Comparison of ENCODE assay signal across 9 mouse cellular contexts in the genomic region with DNA sequence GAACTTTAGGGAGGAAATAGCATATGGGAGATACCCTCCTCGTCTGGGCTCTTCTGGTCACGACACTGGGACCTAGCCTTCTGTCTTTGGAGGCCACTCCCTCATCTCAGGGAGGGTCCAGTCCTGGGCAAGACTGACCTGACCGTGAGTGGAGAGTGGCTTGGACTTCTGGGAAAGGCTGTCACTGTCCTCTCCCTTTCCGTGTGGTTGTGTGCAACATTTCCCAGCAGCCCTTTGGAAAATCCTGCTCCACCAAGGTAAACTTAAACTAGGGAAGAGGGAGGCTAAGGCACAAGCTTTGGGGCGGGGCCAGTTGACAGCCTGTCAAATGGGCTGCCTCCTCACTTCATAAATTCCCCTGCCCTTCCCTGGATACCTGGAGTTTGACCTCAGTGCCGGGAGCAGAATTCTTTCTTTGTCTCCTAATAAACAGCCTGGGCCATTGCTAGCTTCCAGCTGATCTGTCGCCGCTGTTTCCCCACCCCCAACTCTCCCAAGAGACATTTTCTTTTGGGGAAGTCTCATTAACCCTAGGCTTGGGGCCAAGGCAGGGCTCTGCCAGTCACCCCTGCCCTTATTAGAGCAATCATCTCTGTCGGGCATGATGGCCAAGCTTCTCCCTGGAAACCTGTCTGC. TPM values are rescaled to one million over a fixed set of nuclear protein-coding genes. Genes with fewer than 3 reads are reported as not detected.
A peak's percentile ranks its signal among the peaks of the same experiment; 100 is the strongest.
DNase-seq lines count a peak whose midpoint lies in the region; ATAC-seq and TF ChIP-seq lines count a peak whose summit lies in the region.
"Had no signal": no experiment of that assay in that cellular context is flagged by ENCODE, and none has a peak within 500 bp of the region (broad histone marks: within the 10 kb centered on the region; RNA-seq: fewer than 3 reads in every experiment).

No protein-coding gene starts in this region.

- H3K4me2 ChIP-seq in midbrain, embryonic 15.5 days = no peak overlapping the region
- H3K4me2 ChIP-seq in forebrain, embryonic 14.5 days (ENCODE audit: low read length) = no peak overlapping the region
- no peak overlapping the region for H3K4me2 ChIP-seq in stomach, embryonic 16.5 days (ENCODE audit: low read depth, low read length)

- TF ChIP-seq POLR2A in lung, adult 2 months (IDR thresholded peaks at IDR 0.05; ENCODE audit: borderline replicate concordance, extremely low read depth, low read depth, low read length) = no peak

- H3K36me3 ChIP-seq in midbrain, embryonic 10.5 days = no peaks in the 10 kb centered on the region
- H3K36me3 ChIP-seq in midbrain, embryonic 15.5 days (replicated peaks) = no peaks in the 10 kb centered on the region
- no peaks in the 10 kb centered on the region for H3K36me3 ChIP-seq in forebrain, embryonic 14.5 days (ENCODE audit: control insufficient read depth, insufficient read depth, low read length)
- no peaks in the 10 kb centered on the region for H3K36me3 ChIP-seq in stomach, embryonic 16.5 days (ENCODE audit: control insufficient read depth, insufficient read depth, low read length)

- no peak for TF ChIP-seq CTCF in lung, adult 2 months (IDR thresholded peaks at IDR 0.05; ENCODE audit: insufficient read depth, low read length)

- no peak; the same call in 1 of the 2 replicates for ATAC-seq in midbrain, embryonic 15.5 days (replicated peaks)
- peak; percentile 57 for ATAC-seq in forebrain, embryonic 14.5 days
- peak; percentile 25; the same call in 1 of the 2 replicates for ATAC-seq in stomach, embryonic 16.5 days (ENCODE audit: insufficient read depth, low FRiP score)
- ATAC-seq in megakaryocyte progenitor cell, adult 5-6 weeks (replicated peaks; ENCODE audit: poor library complexity) = no peak

- peak; percentile 25 for DNase-seq in midbrain, embryonic 10.5 days (ENCODE audit: low spot score)
- peak; percentile 74 for DNase-seq in forebrain, embryonic 14.5 days (ENCODE audit: low spot score)
- peak; percentile 86 to 92 for DNase-seq in kidney, postnatal 25 days
- no peak for DNase-seq in lung, adult 2 months
- no peak for DNase-seq in thymus, adult 18-20 months
- DNase-seq: layer of hippocampus, adult 9-11 months had no signal

- H3K27ac ChIP-seq in midbrain, embryonic 10.5 days (replicated peaks) = peak overlapping the region; percentile 63; the same call in 1 of the 2 replicates
- H3K27ac ChIP-seq in midbrain, embryonic 15.5 days = no peak overlapping the region
- H3K27ac ChIP-seq in forebrain, embryonic 14.5 days (ENCODE audit: low read depth, low read length) = peak overlapping the region; percentile 22; the same call in 1 of the 2 replicates
- H3K27ac ChIP-seq in stomach, embryonic 16.5 days (ENCODE audit: low read length) = peak overlapping the region; percentile 58; the same call in 1 of the 2 replicates

- H3K4me3 ChIP-seq in midbrain, embryonic 10.5 days = no peak overlapping the region
- no peak overlapping the region for H3K4me3 ChIP-seq in midbrain, embryonic 15.5 days
- no peak overlapping the region for H3K4me3 ChIP-seq in forebrain, embryonic 14.5 days (ENCODE audit: low read depth, low read length)
- H3K4me3 ChIP-seq in stomach, embryonic 16.5 days (replicated peaks; ENCODE audit: low read length) = no peak overlapping the region
- no peak overlapping the region for H3K4me3 ChIP-seq in lung, adult 2 months (replicated peaks; ENCODE audit: extremely low read depth, low read depth, low read length)

- peaks cover 86% of the 10 kb centered on the region for H3K27me3 ChIP-seq in midbrain, embryonic 10.5 days (ENCODE audit: low read depth, poor library complexity, severe bottlenecking)
- 0 out of 2 replicates have a peak, but pooled peaks cover 2% of the 10 kb centered on the region for H3K27me3 ChIP-seq in midbrain, embryonic 15.5 days (replicated peaks)
- H3K27me3 ChIP-seq in forebrain, embryonic 14.5 days (replicated peaks; ENCODE audit: control insufficient read depth, insufficient read depth, low read length) = 0 out of 2 replicates have a peak, but pooled peaks cover 3% of the 10 kb centered on the region
- H3K27me3 ChIP-seq in stomach, embryonic 16.5 days (ENCODE audit: control insufficient read depth, insufficient read depth, low read length) = no peaks in the 10 kb centered on the region

- H3K9me3 ChIP-seq in midbrain, embryonic 10.5 days (replicated peaks) = no peaks in the 10 kb centered on the region
- no peaks in the 10 kb centered on the region for H3K9me3 ChIP-seq in midbrain, embryonic 15.5 days
- no peaks in the 10 kb centered on the region for H3K9me3 ChIP-seq in forebrain, embryonic 14.5 days (replicated peaks; ENCODE audit: control insufficient read depth, low read length)
- no peaks in the 10 kb centered on the region for H3K9me3 ChIP-seq in stomach, embryonic 16.5 days (replicated peaks; ENCODE audit: control insufficient read depth, low read length)

- peaks cover 72% of the 10 kb centered on the region for H3K4me1 ChIP-seq in midbrain, embryonic 10.5 days
- H3K4me1 ChIP-seq in midbrain, embryonic 15.5 days = peaks cover 4% of the 10 kb centered on the region; the same call in 1 of the 2 replicates
- peaks cover 12% of the 10 kb centered on the region for H3K4me1 ChIP-seq in forebrain, embryonic 14.5 days (ENCODE audit: control insufficient read depth, insufficient read depth, low read length)
- H3K4me1 ChIP-seq in stomach, embryonic 16.5 days (ENCODE audit: control insufficient read depth, insufficient read depth, low read length) = peaks cover 23% of the 10 kb centered on the region; the same call in 1 of the 2 replicates
- no peaks in the 10 kb centered on the region for H3K4me1 ChIP-seq in lung, adult 2 months (ENCODE audit: control insufficient read depth, insufficient read depth, low read length)

- no peak overlapping the region for H3K9ac ChIP-seq in midbrain, embryonic 15.5 days
- no peak overlapping the region for H3K9ac ChIP-seq in forebrain, embryonic 14.5 days (ENCODE audit: low read length)
- no peak overlapping the region for H3K9ac ChIP-seq in stomach, embryonic 16.5 days (ENCODE audit: low read length)

- 42% methylated on average over 9 of the region's 9 CpGs for WGBS in midbrain, embryonic 10.5 days
- WGBS in midbrain, embryonic 15.5 days = 39% methylated on average over 9 of the region's 9 CpGs
- WGBS in forebrain, embryonic 14.5 days = 16% methylated on average over 9 of the region's 9 CpGs
- WGBS in stomach, embryonic 16.5 days = 28% methylated on average over 9 of the region's 9 CpGs
- 29% methylated on average over 9 of the region's 9 CpGs for WGBS in lung, adult 2 months

RNA-seq across cellular contexts. Expression of a gene that starts 51.0 kb away (rescaled TPM):
- 28.6 and 32.2 TPM in 2 replicates for polyA plus RNA-seq in midbrain, embryonic 10.5 days (2016; fragmentation: Nextera tagmentation; extraction: Ambion mirVana)
- 17.3 and 18.8 TPM in 2 replicates for polyA plus RNA-seq in midbrain, embryonic 15.5 days (2015; fragmentation: Nextera tagmentation; extraction: Ambion mirVana)
- 23.1 and 24.9 TPM in 2 replicates for polyA plus RNA-seq in forebrain, embryonic 14.5 days (2014; fragmentation: Nextera tagmentation; extraction: Ambion mirVana)
- 24.5 and 25.8 TPM in 2 replicates for polyA plus RNA-seq in stomach, embryonic 16.5 days (2015; fragmentation: Nextera tagmentation; extraction: Ambion mirVana)
- total RNA-seq in megakaryocyte progenitor cell, adult 5-6 weeks (2015) = 16.5 and 22.6 TPM in 2 replicates
- total RNA-seq in megakaryocyte progenitor cell, adult 5-6 weeks (2017) = 19.9 and 23.9 TPM in 2 replicates
- 7.5 and 9.0 TPM in 2 replicates for polyA plus RNA-seq in lung, adult 2 months (2012; rRNA removed)

RNA-seq across cellular contexts. Expression of a gene that starts 51.0 kb away (rescaled TPM):
- polyA plus RNA-seq in midbrain, embryonic 10.5 days (2016; fragmentation: Nextera tagmentation; extraction: Ambion mirVana) = 71.7 and 72.7 TPM in 2 replicates
- polyA plus RNA-seq in midbrain, embryonic 15.5 days (2015; fragmentation: Nextera tagmentation; extraction: Ambion mirVana) = 64.5 and 66.3 TPM in 2 replicates
- 94.5 and 95.0 TPM in 2 replicates for polyA plus RNA-seq in forebrain, embryonic 14.5 days (2014; fragmentation: Nextera tagmentation; extraction: Ambion mirVana)
- 32.5 and 34.1 TPM in 2 replicates for polyA plus RNA-seq in stomach, embryonic 16.5 days (2015; fragmentation: Nextera tagmentation; extraction: Ambion mirVana)
- total RNA-seq in megakaryocyte progenitor cell, adult 5-6 weeks (2015) = 36.4 and 52.1 TPM in 2 replicates
- 12.0 TPM in 2 replicates for total RNA-seq in megakaryocyte progenitor cell, adult 5-6 weeks (2017)
- polyA plus RNA-seq in lung, adult 2 months (2012; rRNA removed) = 10.1 and 12.7 TPM in 2 replicates

Comparison
In these comparisons a context has a peak if more than half of its experiments do, and no peak if none do; other contexts are left out.
1. DNase-seq: peak in midbrain, embryonic 10.5 days (single experiment), forebrain, embryonic 14.5 days (single experiment) and kidney, postnatal 25 days (2 of 2); none in lung, adult 2 months (single experiment) and thymus, adult 18-20 months (0 of 2).
2. ATAC-seq: peak in forebrain, embryonic 14.5 days (single experiment) and stomach, embryonic 16.5 days (single experiment); none in midbrain, embryonic 15.5 days (single experiment) and megakaryocyte progenitor cell, adult 5-6 weeks (single experiment).